Mouse (Mus musculus): ENCODE data around the gene Cgnl1. TPM values are rescaled to one million over a fixed set of nuclear protein-coding genes. Genes with fewer than 3 reads are reported as not detected.

Gene Cgnl1
- total RNA-seq (2021): 1 to 10 TPM; 3.9 to 4.1 TPM
- long read RNA-seq, experiment 1, full-length matches to known transcripts: 2 of 4 reads
- long read RNA-seq, experiment 1, partial matches to known transcripts: 0 of 4 reads
- long read RNA-seq, experiment 1, other reads (novel, unspliced or antisense): 2 of 4 reads
- long read RNA-seq, experiment 2, partial matches to known transcripts: 0 of 4 reads
- long read RNA-seq, experiment 2, other reads (novel, unspliced or antisense): 4 of 4 reads

- peak; percentile 32 for DNase-seq (ENCODE audit: low spot score)
Measured at GRCm38 (mm10) chr9:71770991-71771767, at the start of gene Cgnl1. Gene Cgnl1 (minus strand): TSS chr9:71771602.

- DNase-seq (ENCODE audit: low spot score): no peak
Measured at GRCm38 (mm10) chr9:71818453-71818852, 47.1 kb upstream of the Cgnl1 start.

DNA sequence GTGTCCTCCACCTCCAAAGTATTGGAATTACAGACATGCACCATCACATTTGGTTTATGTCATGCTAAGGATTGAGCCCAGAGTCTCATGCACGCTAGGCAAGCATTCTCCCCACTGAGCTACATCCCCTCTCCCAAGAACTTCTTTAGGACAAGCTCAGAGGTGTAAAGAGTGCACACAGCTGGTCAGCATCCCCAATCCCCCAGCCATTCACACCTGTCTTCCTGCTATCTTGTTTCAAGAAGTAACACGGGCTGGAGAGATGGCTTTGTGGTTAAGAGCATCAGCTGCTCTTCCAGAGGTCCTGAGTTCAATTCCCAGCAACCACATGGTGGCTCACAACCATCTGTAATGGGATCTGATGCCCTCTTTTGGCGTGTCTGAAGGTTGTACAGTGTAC, 44.7 kb upstream of the Cgnl1 start:
- DNase-seq (ENCODE audit: low spot score): no peak

DNA sequence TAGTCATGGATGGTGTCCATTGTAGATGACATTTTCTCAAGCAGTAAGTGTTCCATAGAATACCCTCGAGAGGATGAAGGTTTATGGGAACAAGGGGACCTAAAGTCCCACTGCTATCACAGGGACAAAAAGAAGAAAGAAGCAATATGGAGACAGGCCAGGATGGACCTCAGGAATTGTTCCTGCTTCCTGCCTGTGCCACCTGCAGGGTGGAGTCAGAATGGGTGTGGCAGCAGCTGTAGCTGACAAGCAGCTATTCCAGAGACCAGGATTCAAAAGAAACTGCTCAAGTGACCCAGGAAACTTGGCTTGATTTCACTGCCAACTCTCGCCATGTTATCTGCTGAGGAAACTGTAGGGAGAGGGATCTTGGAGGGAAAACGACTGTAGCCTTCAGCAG, 42.2 kb upstream of the Cgnl1 start:
- no peak for DNase-seq (ENCODE audit: low spot score)

- no peak for DNase-seq (ENCODE audit: low spot score)
Measured at GRCm38 (mm10) chr9:71812914-71813313, 41.5 kb upstream of the Cgnl1 start.

DNA sequence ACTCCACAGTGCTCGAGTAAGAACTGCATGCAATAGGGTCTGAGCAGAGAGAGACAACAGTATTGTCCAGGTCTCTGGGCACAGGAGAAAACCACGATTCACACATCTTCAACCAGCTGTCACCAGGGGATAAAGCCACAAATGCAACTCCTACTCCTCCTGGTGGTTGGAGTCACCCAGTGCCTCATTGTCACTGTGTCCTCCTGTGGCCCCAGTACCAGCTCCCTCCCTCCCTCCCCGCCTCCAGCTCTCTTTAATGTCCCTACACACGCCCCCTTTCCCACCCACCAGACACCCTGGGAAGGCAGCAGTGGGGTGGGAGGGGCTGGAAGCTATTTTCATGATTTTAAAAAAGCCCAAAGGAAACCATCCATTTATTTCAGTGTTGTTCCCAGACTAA, 41.0 kb upstream of the Cgnl1 start:
- no peak for DNase-seq (ENCODE audit: low spot score)

DNA sequence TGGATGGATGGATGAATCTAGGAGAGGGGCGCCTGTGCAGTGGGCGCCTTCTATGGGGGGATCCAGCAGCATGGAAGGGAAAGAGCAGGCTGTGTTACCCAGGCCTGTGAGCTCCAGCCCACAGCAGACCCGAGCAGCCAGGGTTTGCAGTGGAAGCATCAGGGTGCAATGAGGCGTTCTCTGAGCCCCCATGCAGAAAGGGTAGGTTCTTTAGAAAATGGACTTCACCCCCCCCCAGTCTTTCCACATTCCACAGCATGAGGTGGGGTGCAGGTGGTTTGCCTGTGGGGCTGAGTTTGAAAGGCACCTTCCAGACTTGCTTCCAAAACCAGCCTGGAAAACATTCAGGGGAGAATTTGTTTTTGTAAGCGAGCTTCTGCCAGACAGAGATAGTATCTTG, 40.0 kb upstream of the Cgnl1 start:
- DNase-seq (ENCODE audit: low spot score): no peak

GRCm38 (mm10) chr9:71810723-71811122, 39.3 kb upstream of the Cgnl1 start:
- no peak for DNase-seq (ENCODE audit: low spot score)

DNA sequence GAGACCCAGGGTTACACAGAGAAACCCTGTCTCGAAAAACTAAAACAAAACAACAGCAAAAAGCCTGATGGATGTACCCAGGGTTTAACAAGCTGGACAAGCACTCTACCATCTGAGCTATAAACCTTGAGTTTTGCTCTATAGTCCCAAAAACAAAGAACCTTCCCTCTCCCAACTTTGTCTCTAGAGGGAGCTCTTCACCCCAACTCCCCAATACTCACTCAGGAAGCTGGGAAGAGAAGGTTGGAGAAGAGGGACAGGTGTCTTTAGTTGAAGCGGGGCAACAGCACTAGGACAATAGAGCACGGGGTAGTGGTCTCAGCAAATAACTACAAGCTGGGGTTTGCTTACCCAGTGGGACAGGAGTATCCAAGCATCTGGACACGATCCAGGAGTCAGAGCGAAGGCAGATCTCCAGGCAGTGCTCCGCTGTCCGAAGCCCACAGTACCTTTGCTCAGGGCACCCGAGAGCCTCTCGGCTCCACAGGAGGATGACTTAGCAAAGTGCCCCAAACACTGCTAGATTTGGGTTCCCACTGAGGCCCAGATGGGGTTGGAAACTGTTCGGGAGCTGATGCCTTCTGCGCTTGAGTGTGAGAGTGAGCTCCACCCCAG, 37.3 kb upstream of the Cgnl1 start:
- no peak for DNase-seq (ENCODE audit: low spot score)

DNA sequence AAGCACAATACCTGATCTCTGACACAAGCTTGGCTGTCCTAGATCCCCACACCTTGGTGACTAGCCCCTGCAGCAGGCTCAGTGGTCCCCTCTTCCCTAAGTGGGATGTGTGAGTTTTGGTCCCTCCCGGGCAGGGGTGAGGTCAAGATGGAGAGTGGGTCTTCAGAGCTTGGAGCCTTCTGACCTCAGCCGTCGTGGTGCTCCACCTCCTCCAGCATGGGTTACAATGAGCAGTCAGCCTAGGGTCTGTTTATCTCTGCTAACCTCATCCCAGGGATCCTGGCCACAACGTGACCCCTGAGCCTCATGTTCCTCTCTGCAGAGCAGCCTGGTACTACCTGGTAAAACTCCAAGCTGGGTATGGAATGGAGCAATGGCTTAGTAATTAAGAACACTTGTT, 36.4 kb upstream of the Cgnl1 start:
- DNase-seq (ENCODE audit: low spot score): no peak

DNA sequence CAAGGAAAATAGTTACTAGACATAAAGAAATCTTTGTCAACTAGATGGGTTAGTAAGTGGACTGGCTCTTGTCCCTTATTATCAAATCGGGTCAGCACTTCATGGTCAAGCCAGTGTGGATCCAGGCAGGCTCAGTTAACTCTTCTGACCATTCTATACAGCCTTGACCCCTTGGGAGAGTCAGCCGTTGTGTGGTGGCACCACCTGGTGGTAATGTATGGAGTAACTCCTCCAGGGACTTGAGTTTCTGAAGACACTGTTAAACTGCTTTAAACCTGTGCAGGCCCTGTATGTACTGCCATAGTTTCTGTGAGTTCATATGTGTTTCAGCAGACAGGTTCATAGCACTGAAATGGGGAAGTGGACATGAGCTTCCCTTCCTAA, 35.0 kb upstream of the Cgnl1 start:
- DNase-seq (ENCODE audit: low spot score): peak; percentile 79

DNA sequence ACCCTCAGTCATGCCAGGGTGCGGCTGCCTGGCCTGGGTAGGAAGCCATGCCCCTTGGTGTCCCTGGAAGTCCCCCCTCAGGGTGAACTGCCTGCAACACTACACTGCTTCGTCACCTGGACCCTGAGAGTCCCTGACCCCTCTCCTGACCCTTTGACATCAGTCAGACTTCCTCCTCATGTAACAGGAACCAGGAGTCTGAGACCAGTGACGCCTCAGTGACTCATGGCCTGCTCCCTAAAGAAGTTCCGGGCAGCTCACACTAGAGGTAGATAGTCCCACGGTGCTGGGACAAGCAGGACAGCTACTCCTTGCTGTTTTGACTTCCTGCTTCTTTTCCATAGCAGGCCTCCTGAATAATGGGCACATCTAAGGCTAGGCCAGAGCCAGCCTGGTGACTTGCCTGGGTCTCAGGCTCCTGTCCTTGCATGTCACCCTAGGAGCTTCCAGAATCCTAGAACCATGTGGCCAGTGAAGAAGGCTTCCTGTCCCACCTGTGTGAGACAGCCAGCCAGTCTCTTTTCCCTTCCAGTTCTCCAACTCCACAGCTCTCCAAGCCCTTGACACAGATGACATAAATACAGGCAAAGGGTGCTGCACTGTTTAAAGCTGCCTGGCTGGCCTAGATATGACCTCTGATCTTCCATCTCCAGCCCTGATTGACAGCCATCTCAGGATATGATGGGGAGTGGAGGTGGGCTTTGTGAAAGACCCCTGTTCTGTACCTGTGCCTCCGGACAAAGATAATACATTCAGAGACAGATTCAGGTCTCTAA, 34.4 kb upstream of the Cgnl1 start:
- no peak for DNase-seq (ENCODE audit: low spot score)

- no peak for DNase-seq (ENCODE audit: low spot score)
Measured at GRCm38 (mm10) chr9:71804116-71804515, 32.7 kb upstream of the Cgnl1 start.

DNA sequence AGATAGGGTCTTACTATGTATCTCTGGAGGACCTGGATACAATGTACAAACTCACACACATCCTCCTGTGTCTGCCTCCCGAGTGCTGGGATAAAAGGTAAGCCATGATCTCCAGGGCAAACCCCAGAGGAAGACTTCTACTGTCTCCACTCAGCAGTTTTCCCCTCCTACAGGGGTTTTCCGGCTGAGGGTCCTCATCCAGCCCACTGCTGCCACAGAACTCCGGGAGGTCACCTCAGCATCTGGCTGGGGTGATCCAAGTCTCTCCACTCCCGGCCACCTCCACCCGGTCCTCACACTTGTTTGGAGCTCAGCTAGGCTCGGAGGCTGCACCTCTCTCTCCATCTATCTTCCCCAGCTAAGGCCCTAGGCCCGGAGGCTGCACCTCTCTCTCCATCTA, 31.9 kb upstream of the Cgnl1 start:
- no peak for DNase-seq (ENCODE audit: low spot score)

- no peak for DNase-seq (ENCODE audit: low spot score)
Measured at GRCm38 (mm10) chr9:71799598-71799997, 28.2 kb upstream of the Cgnl1 start.

DNA sequence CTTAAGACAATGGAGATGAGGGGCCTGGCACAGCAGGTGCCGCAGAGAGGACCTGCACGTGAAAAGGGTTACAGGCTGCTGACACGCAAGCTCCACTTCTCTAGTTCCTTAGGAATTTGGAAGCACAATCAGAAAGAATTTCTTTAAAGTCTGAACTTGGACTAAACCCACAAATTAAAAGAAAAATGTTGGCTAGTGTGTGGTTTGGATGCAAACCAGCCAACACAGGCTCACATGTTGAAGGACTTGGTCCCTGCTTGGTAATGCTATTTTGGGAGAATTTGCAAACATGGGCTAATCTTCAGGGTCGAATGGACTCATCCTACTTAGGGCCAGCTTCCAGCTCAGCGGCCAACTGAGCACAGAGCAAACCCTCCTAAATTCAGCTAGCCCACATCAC, 26.8 kb upstream of the Cgnl1 start:
- no peak for DNase-seq (ENCODE audit: low spot score)

GRCm38 (mm10) chr9:71777404-71777803, 6.0 kb upstream of the Cgnl1 start:
- no peak for DNase-seq (ENCODE audit: low spot score)

GRCm38 (mm10) chr9:71776337-71776736, 4.9 kb upstream of the Cgnl1 start:
- DNase-seq (ENCODE audit: low spot score): no peak

- no peak for DNase-seq (ENCODE audit: low spot score)
Measured at GRCm38 (mm10) chr9:71773563-71773962, 2.2 kb upstream of the Cgnl1 start.

GRCm38 (mm10) chr9:71772338-71772737, 936 bp upstream of the Cgnl1 start:
- DNase-seq (ENCODE audit: low spot score): peak; percentile 35

- no peak for DNase-seq (ENCODE audit: low spot score)
Measured at GRCm38 (mm10) chr9:71770484-71770883, 918 bp downstream of the Cgnl1 start.

DNA sequence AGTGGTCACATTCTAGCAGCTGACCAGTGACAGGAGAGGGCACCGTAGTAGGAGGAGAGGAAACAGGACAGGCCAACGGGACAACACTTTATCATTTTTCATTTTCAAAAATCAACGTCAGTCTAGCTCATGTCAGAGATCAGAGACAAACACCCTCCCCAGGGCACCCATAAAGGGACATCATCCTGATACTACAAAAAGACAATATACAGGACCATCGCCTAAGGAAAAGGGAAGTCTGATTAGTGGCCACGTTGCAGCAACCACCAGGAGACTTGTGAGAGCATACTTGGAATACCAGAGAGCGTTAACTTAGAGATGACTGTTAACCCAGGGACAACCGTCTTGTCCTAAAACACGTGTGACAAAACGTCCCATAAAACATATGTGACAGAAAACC, 1.7 kb downstream of the Cgnl1 start:
- no peak for DNase-seq (ENCODE audit: low spot score)
